Mouse (Mus musculus) CH12.LX (cell line): ENCODE data around the gene Olfr544. TPM values are rescaled to one million over a fixed set of nuclear protein-coding genes. Genes with fewer than 3 reads are reported as not detected.

Source experiments
- DNase-seq: peaks from one replicate; pipeline ENCODE4 v3.0.0-alpha.2; 2013; ENCODE audit errors: extremely low read depth
- H3K27ac ChIP-seq: 2 replicates; pipeline ENCODE4 v1.5.1; 2012; ENCODE audit warnings: low read depth, mild to moderate bottlenecking, control low read depth, moderate library complexity; ENCODE audit not compliant: insufficient read depth
- H3K27me3 ChIP-seq: replicated peaks from 2 replicates; pipeline ENCODE3; 2012; ENCODE audit warnings: inconsistent platforms
- H3K36me3 ChIP-seq, 2 experiments: replicated peaks in 1 of 2; 2 replicates each; pipeline versions ENCODE3 to v1.6.1; 2012; ENCODE audit warnings: inconsistent platforms in 1 of 2, low read length in 1 of 2, mild to moderate bottlenecking in 1 of 2, mixed read lengths in 1 of 2, moderate library complexity in 1 of 2; ENCODE audit not compliant: control insufficient read depth in 1 of 2, insufficient read depth in 1 of 2
- H3K4me1 ChIP-seq, 2 experiments: 2 replicates each; pipeline ENCODE4 v1.6.1; 2012; ENCODE audit warnings: inconsistent platforms in 1 of 2, moderate library complexity in 1 of 2; ENCODE audit not compliant: insufficient read depth in 2 of 2, control insufficient read depth in 1 of 2
- H3K4me2 ChIP-seq: 2 replicates; pipeline ENCODE4 v1.6.1; 2012; ENCODE audit warnings: low read depth, mild to moderate bottlenecking, control low read depth; ENCODE audit not compliant: poor library complexity, insufficient read depth, severe bottlenecking
- H3K4me3 ChIP-seq, 3 experiments: fragments of 150-350 bp in 1 of 3; sonication (generic) in 1 of 3; replicated peaks in 1 of 3; 2 replicates each; pipeline versions ENCODE3 to v1.5.1; 2011 to 2012; ENCODE audit warnings: low read depth in 2 of 3, low read length in 2 of 3, mild to moderate bottlenecking in 2 of 3, moderate library complexity in 2 of 3, control low read depth in 1 of 3, improper control_type of control experiment in 1 of 3, inconsistent platforms in 1 of 3, mixed read lengths in 1 of 3; ENCODE audit not compliant: poor library complexity in 1 of 3
- H3K79me2 ChIP-seq: replicated peaks from 2 replicates; pipeline ENCODE4 v1.6.1; 2012; ENCODE audit warnings: mild to moderate bottlenecking, moderate library complexity; ENCODE audit not compliant: control insufficient read depth, poor library complexity, insufficient read depth, severe bottlenecking; ENCODE audit errors: extremely low read depth
- H3K9ac ChIP-seq: 2 replicates; pipeline ENCODE4 v1.6.1; 2012; ENCODE audit warnings: low read depth, mild to moderate bottlenecking, control low read depth, moderate library complexity; ENCODE audit not compliant: insufficient read depth
- H3K9me3 ChIP-seq: replicated peaks from 2 replicates; pipeline ENCODE3; 2012; ENCODE audit warnings: low read length, inconsistent platforms, mixed read lengths
- BHLHE40 ChIP-seq: IDR thresholded peaks from 2 replicates; pipeline ENCODE4 v1.6.1; 2011; ENCODE audit warnings: mild to moderate bottlenecking, low read depth, low read length, improper control_type of control experiment
- CHD1 ChIP-seq: IDR thresholded peaks from 2 replicates; pipeline ENCODE4 v1.6.1; 2012; ENCODE audit warnings: low read depth, low read length, improper control_type of control experiment, inconsistent platforms
- CHD2 ChIP-seq: IDR thresholded peaks from 2 replicates; pipeline ENCODE4 v1.6.1; 2011; ENCODE audit warnings: low read length, improper control_type of control experiment
- CTCF ChIP-seq, 2 experiments: IDR thresholded peaks in 1 of 2; conservative IDR thresholded peaks in 1 of 2; 2 replicates each; pipeline ENCODE4 v1.5.1; 2011 to 2012; ENCODE audit warnings: low read depth in 2 of 2, low read length in 2 of 2, improper control_type of control experiment in 1 of 2, inconsistent platforms in 1 of 2, mild to moderate bottlenecking in 1 of 2, moderate library complexity in 1 of 2
- E2F4 ChIP-seq: IDR thresholded peaks from 2 replicates; pipeline ENCODE4 v1.6.1; 2011; ENCODE audit warnings: low read depth, low read length, improper control_type of control experiment; ENCODE audit not compliant: insufficient replicate concordance
- ELF1 ChIP-seq: IDR thresholded peaks from 2 replicates; pipeline ENCODE4 v1.6.1; 2014; ENCODE audit warnings: low read depth, mild to moderate bottlenecking, inconsistent platforms, low read length, improper control_type of control experiment
- EP300 ChIP-seq: IDR thresholded peaks from 2 replicates; pipeline ENCODE4 v1.6.1; 2011; ENCODE audit warnings: low read length, improper control_type of control experiment
- ETS1 ChIP-seq: conservative IDR thresholded peaks from 2 replicates; pipeline ENCODE4 v1.6.1; 2012; ENCODE audit warnings: low read depth, mild to moderate bottlenecking, inconsistent platforms, low read length, improper control_type of control experiment, moderate library complexity
- GABPA ChIP-seq: IDR thresholded peaks from 2 replicates; pipeline ENCODE4 v1.6.1; 2012; ENCODE audit warnings: low read depth, low read length, improper control_type of control experiment, inconsistent platforms; ENCODE audit not compliant: insufficient replicate concordance
- HCFC1 ChIP-seq: IDR thresholded peaks from 2 replicates; pipeline ENCODE4 v1.6.1; 2012; ENCODE audit warnings: low read depth, mild to moderate bottlenecking, inconsistent platforms, low read length, improper control_type of control experiment
- IRF4 ChIP-seq: IDR thresholded peaks from 2 replicates; pipeline ENCODE4 v1.6.1; 2014; ENCODE audit warnings: low read depth, mild to moderate bottlenecking, inconsistent platforms, low read length, improper control_type of control experiment
- JUN ChIP-seq: IDR thresholded peaks from 2 replicates; pipeline ENCODE4 v1.6.1; 2011; ENCODE audit warnings: low read depth, mild to moderate bottlenecking, low read length, improper control_type of control experiment, moderate library complexity; ENCODE audit not compliant: insufficient read depth
- JUND ChIP-seq: conservative IDR thresholded peaks from 2 replicates; pipeline ENCODE4 v1.6.1; 2011; ENCODE audit warnings: low read depth, low read length, improper control_type of control experiment
- KAT2A ChIP-seq: IDR thresholded peaks from 2 replicates; pipeline ENCODE4 v1.6.1; 2012; ENCODE audit warnings: low read length, improper control_type of control experiment, inconsistent platforms; ENCODE audit not compliant: insufficient replicate concordance
- MAFK ChIP-seq: IDR thresholded peaks from 2 replicates; pipeline ENCODE4 v1.6.1; 2011; ENCODE audit warnings: low read length, improper control_type of control experiment; ENCODE audit not compliant: insufficient replicate concordance
- MAX ChIP-seq: IDR thresholded peaks from 2 replicates; pipeline ENCODE4 v1.6.1; 2011; ENCODE audit warnings: low read length, improper control_type of control experiment
- MAZ ChIP-seq: IDR thresholded peaks from 2 replicates; pipeline ENCODE4 v1.6.1; 2012; ENCODE audit warnings: low read depth, mild to moderate bottlenecking, inconsistent platforms, low read length, improper control_type of control experiment, moderate library complexity
- MEF2A ChIP-seq: IDR thresholded peaks from 2 replicates; pipeline ENCODE4 v1.6.1; 2014; ENCODE audit warnings: low read depth, mild to moderate bottlenecking, inconsistent platforms, low read length, improper control_type of control experiment, borderline replicate concordance
- MXI1 ChIP-seq: IDR thresholded peaks from 2 replicates; pipeline ENCODE4 v1.6.1; 2011; ENCODE audit warnings: mild to moderate bottlenecking, low read depth, low read length, improper control_type of control experiment
- MYC ChIP-seq: IDR thresholded peaks from 2 replicates; pipeline ENCODE4 v1.6.1; 2011; ENCODE audit warnings: low read depth, mild to moderate bottlenecking, improper control_type of control experiment, low read length
- NELFE ChIP-seq: IDR thresholded peaks from 2 replicates; pipeline ENCODE4 v1.6.1; 2011; ENCODE audit warnings: low read depth, low read length, improper control_type of control experiment
- NRF1 ChIP-seq: IDR thresholded peaks from 2 replicates; pipeline ENCODE4 v1.6.1; 2014; ENCODE audit warnings: low read depth, mild to moderate bottlenecking, inconsistent platforms, low read length, improper control_type of control experiment, moderate library complexity
- PAX5 ChIP-seq: IDR thresholded peaks from 2 replicates; pipeline ENCODE4 v1.6.1; 2012; ENCODE audit warnings: low read length, inconsistent platforms, mixed read lengths
- POLR2A ChIP-seq: IDR thresholded peaks from 2 replicates; pipeline ENCODE4 v1.6.1; 2011; ENCODE audit warnings: low read depth, mild to moderate bottlenecking, improper control_type of control experiment, low read length
- POLR2AphosphoS2 ChIP-seq: IDR thresholded peaks from 2 replicates; pipeline ENCODE4 v1.6.1; 2011; ENCODE audit warnings: low read depth, low read length, improper control_type of control experiment
- RAD21 ChIP-seq: IDR thresholded peaks from 2 replicates; pipeline ENCODE4 v1.6.1; 2011; ENCODE audit warnings: low read depth, mild to moderate bottlenecking, low read length, improper control_type of control experiment, moderate library complexity
- RCOR1 ChIP-seq: conservative IDR thresholded peaks from 2 replicates; pipeline ENCODE4 v1.6.1; 2012; ENCODE audit warnings: low read depth, mild to moderate bottlenecking, inconsistent platforms, low read length, improper control_type of control experiment
- SIN3A ChIP-seq: IDR thresholded peaks from 2 replicates; pipeline ENCODE4 v1.6.1; 2012; ENCODE audit warnings: low read length, improper control_type of control experiment, inconsistent platforms
- SMC3 ChIP-seq: IDR thresholded peaks from 2 replicates; pipeline ENCODE4 v1.6.1; 2011; ENCODE audit warnings: low read depth, low read length, improper control_type of control experiment
- TBP ChIP-seq: conservative IDR thresholded peaks from 2 replicates; pipeline ENCODE4 v1.6.1; 2011; ENCODE audit warnings: low read depth, low read length, improper control_type of control experiment
- TCF12 ChIP-seq: IDR thresholded peaks from 2 replicates; pipeline ENCODE4 v1.6.1; 2014; ENCODE audit warnings: low read depth, mild to moderate bottlenecking, inconsistent platforms, low read length, improper control_type of control experiment
- UBTF ChIP-seq: IDR thresholded peaks from 2 replicates; pipeline ENCODE4 v1.6.1; 2012; ENCODE audit warnings: low read depth, mild to moderate bottlenecking, inconsistent platforms, low read length, improper control_type of control experiment, moderate library complexity
- USF1 ChIP-seq: IDR thresholded peaks from 2 replicates; pipeline ENCODE4 v1.6.1; 2014; ENCODE audit warnings: low read depth, mild to moderate bottlenecking, inconsistent platforms, low read length, improper control_type of control experiment
- USF2 ChIP-seq: conservative IDR thresholded peaks from 2 replicates; pipeline ENCODE4 v1.6.1; 2011; ENCODE audit warnings: low read depth, low read length, improper control_type of control experiment
- ZC3H11A ChIP-seq: IDR thresholded peaks from 2 replicates; pipeline ENCODE4 v1.6.1; 2012; ENCODE audit warnings: low read depth, mild to moderate bottlenecking, inconsistent platforms, low read length, improper control_type of control experiment
- ZKSCAN1 ChIP-seq: IDR thresholded peaks from 2 replicates; pipeline ENCODE4 v1.6.1; 2012; ENCODE audit warnings: low read depth, inconsistent platforms, low read length, improper control_type of control experiment, borderline replicate concordance
- ZMIZ1 ChIP-seq: IDR thresholded peaks from 2 replicates; pipeline ENCODE4 v1.6.1; 2012; ENCODE audit warnings: low read depth, mild to moderate bottlenecking, inconsistent platforms, low read length, improper control_type of control experiment
- ZNF384 ChIP-seq: IDR thresholded peaks from 2 replicates; pipeline ENCODE4 v1.6.1; 2012; ENCODE audit warnings: low read depth, low read length, improper control_type of control experiment, inconsistent platforms
- dilution Hi-C: fragments of 300-500 bp; cut with MboI; formaldehyde crosslinking; loops from 2 replicates; pipeline ENCODE4 v1.14.3; 2020; ENCODE audit warnings: low sequenced_read_pairs; ENCODE audit not compliant: extremely low pct_unique_long_range_greater_than_20kb, extremely low pct_ligation_motif_present
- in situ Hi-C: fragments of 300-500 bp; cut with MboI; formaldehyde crosslinking; loops from 3 replicates; pipeline ENCODE4 v1.14.3; 2019; ENCODE audit warnings: low sequenced_read_pairs, low pct_ligation_motif_present, low pct_unique_long_range_greater_than_20kb, mixed read lengths
- polyA plus RNA-seq: library from polyadenylated mRNA; unstranded; fragments of >175 nt; gene quantifications from 2 replicates; pipeline ENCODE4 v1.2.1, GENCODE M21; 2012; ENCODE audit warnings: low read depth; ENCODE audit not compliant: insufficient read length
- total RNA-seq, 2 experiments: library from RNA; depleted of rRNA; stranded (reverse); fragments of 300-350 nt in 1 of 2; fragments of >200 nt in 1 of 2; gene quantifications; 2 replicates each; pipeline ENCODE4 v1.2.3; 2012 to 2014

Olfr544 gene
- total and polyA plus RNA-seq, 3 experiments: 0.23 TPM; not detected in 2

DNA sequence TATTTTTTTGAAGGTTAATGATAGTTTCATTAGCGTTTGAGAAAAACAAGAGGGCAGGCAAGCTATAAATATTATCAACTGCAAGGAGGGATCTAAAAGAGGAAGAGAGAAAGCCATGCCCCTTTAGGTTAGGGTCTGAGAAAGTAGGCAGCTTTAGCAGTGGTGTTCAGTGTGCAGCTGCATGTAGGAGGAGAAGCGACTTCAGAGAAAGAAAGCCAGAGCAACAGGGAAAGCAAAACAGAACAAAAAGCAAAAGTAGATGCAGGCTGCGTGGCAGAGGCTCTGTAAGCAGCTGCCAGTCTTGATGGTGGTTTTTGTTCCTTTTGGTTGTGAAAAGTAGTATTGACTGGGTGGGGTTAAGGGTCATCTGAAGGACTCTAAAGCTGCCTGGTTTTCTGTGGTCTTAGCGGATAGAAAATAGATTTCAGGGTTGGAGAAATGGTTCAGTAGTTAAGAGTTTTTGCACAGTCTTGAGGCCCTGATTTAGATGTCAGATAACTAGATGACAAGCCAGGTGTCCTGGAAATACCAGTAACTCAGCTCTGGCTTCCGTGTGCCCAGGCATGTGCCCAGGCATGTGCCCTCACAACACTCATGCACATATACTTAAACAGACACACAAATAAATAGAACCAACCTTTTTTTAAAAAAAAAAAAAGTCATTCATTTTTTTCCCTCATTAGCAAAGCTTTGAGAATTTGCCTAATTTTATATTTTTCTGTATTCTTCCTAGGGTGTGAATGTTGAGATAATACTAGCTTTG is 29.3 kb downstream of the Olfr544 start:
- Histone ChIP-seq H3K4me3 (no peak overlapping the region), H3K36me3 (peaks cover 51 to 86% of the 10 kb centered on the region in 2 experiments), H3K9ac (no peak overlapping the region; the same call in 1 of the 2 replicates), H3K4me2 (peak overlapping the region; percentile 67; the same call in 1 of the 2 replicates), H3K79me2 (peaks cover 1% of the 10 kb centered on the region; the same call in 1 of the 2 replicates), H3K9me3 (no peaks in the 10 kb centered on the region), H3K4me1 (peaks cover 0 to 34% of the 10 kb centered on the region in 2 experiments; a peak in 2 of 4 replicates), H3K27ac (peak overlapping the region; percentile 63), H3K27me3 (no peaks in the 10 kb centered on the region)
- dilution Hi-C loops (no loop called here), in situ Hi-C loops (no loop called here)
- peak; percentile 69 for DNase-seq
- TF ChIP-seq PAX5: no peak
- TF ChIP-seq ZKSCAN1: no peak
- TF ChIP-seq RCOR1: peak; percentile 67; the same call in 1 of the 2 replicates
- no peak for TF ChIP-seq POLR2AphosphoS2
- no peak for TF ChIP-seq KAT2A
- no peak for TF ChIP-seq TCF12
- peak; percentile 47; the same call in 1 of the 2 replicates for TF ChIP-seq MAX
- peak; percentile 50; the same call in 1 of the 2 replicates for TF ChIP-seq SIN3A
- 0 out of 2 replicates have a peak, but pooled peaks have one; percentile 38 for TF ChIP-seq MAFK
- peak; percentile 60 for TF ChIP-seq BHLHE40
- no peak for TF ChIP-seq ELF1
- TF ChIP-seq MXI1: peak; percentile 62; the same call in 1 of the 2 replicates
- no peak for TF ChIP-seq RAD21
- TF ChIP-seq HCFC1: peak; percentile 28; the same call in 1 of the 2 replicates
- no peak for TF ChIP-seq E2F4
- TF ChIP-seq NELFE: 0 out of 2 replicates have a peak, but pooled peaks have one; percentile 27
- TF ChIP-seq UBTF: no peak
- TF ChIP-seq POLR2A: peak; percentile 18; the same call in 1 of the 2 replicates
- TF ChIP-seq CHD2: no peak
- TF ChIP-seq ZC3H11A: no peak
- no peak for TF ChIP-seq ZNF384
- TF ChIP-seq USF1: no peak
- TF ChIP-seq IRF4: peak; percentile 75
- TF ChIP-seq MYC: 0 out of 2 replicates have a peak, but pooled peaks have one; percentile 5
- TF ChIP-seq ZMIZ1: 0 out of 2 replicates have a peak, but pooled peaks have one; percentile 53
- TF ChIP-seq SMC3: no peak
- TF ChIP-seq GABPA: no peak
- 0 out of 2 replicates have a peak, but pooled peaks have one; percentile 8 for TF ChIP-seq ETS1
- TF ChIP-seq MEF2A: peak; percentile 59
- TF ChIP-seq EP300: peak; percentile 60
- no peak for TF ChIP-seq JUN
- TF ChIP-seq USF2: no peak
- no peak for TF ChIP-seq TBP
- TF ChIP-seq JUND: no peak
- no peak; the same call in 1 of the 2 replicates for TF ChIP-seq CHD1
- TF ChIP-seq CTCF (conservative IDR thresholded peaks at IDR 0.05 in 1 of 2, IDR thresholded peaks at IDR 0.05 in 1 of 2; ENCODE audit: low read depth in 2 of 2, low read length in 2 of 2): no peak
- no peak for TF ChIP-seq MAZ
- TF ChIP-seq NRF1: no peak
